Mouse (Mus musculus) activated CD4-positive, CD25-positive, alpha-beta regulatory T cell, adult 9 weeks (primary cell): ENCODE measurements around the gene Tbck. TPM values are rescaled to one million over a fixed set of nuclear protein-coding genes. Genes with fewer than 3 reads are reported as not detected.

Experiments
- polyA plus RNA-seq: library from polyadenylated mRNA; unstranded; fragments of 100-300 nt; shearing (Covaris generic); gene quantifications from one replicate; pipeline ENCODE4 v1.2.1, GENCODE M21; 2017

Gene Tbck
- polyA plus RNA-seq: 15.2 TPM

DNA sequence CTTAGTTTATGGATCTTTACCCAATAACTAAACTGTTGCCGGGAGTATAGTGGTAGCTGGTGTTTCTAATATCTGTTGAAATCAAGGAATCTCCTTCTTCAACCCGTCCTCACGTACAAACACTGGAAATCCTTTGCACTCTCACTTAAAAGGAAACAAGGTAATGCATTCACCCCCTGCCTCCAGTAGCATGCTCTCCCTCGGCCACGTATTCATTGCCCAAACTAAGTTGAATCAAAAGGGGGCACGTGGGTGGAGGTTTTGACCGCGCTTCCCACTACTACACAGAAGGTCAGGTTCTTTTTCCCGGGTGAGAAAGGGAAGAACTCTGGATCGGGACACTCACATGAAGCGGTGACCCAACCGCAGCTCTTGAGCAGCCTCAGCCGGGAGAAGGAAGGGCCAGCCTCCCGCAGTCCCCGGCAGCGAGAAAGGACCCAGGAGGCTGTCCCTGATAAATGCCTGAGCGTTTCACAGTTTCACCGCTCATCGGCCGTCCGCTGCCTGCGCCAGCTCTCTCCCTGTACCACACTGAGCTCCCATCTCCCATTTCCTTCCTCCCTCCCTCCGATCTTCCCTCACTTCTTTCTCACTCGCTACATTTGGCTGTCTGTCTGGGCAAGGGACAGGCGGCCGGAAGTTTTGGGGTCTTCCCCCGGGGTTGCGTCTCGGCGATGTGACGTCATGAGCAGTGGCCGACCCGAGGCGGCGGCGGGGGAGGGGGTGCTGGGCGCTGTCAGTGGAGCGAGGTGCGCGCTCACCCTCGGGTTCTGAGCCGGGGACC lies at the start of gene Tbck:
Tbck (plus strand) TSS at position 698 of the 784 bp plus-strand sequence.

GRCm38 (mm10) chr3:132684231-132684928 lies 436 bp downstream of the Tbck start, which contains the start of gene Aimp1:
Gene Aimp1 (minus strand): TSS chr3:132684370.

Other genes with a start within 250 kb of the Tbck start
- not detected for gene Gimd1, start 54.3 kb upstream of the Tbck start, polyA plus RNA-seq
- 59.1 TPM for gene Aimp1, start 226 bp downstream of the Tbck start, polyA plus RNA-seq